Mouse (Mus musculus) CH12.LX (cell line): ENCODE results near the gene Glis3.

Experiments
- BHLHE40 ChIP-seq: IDR thresholded peaks from 2 replicates; pipeline ENCODE4 v1.6.1; 2011; ENCODE audit warnings: mild to moderate bottlenecking, low read depth, low read length, improper control_type of control experiment
- CTCF ChIP-seq, 2 experiments: IDR thresholded peaks in 1 of 2; conservative IDR thresholded peaks in 1 of 2; 2 replicates each; pipeline ENCODE4 v1.5.1; 2011 to 2012; ENCODE audit warnings: low read depth in 2 of 2, low read length in 2 of 2, improper control_type of control experiment in 1 of 2, inconsistent platforms in 1 of 2, mild to moderate bottlenecking in 1 of 2, moderate library complexity in 1 of 2
- EP300 ChIP-seq: IDR thresholded peaks from 2 replicates; pipeline ENCODE4 v1.6.1; 2011; ENCODE audit warnings: low read length, improper control_type of control experiment
- JUND ChIP-seq: conservative IDR thresholded peaks from 2 replicates; pipeline ENCODE4 v1.6.1; 2011; ENCODE audit warnings: low read depth, low read length, improper control_type of control experiment
- MYC ChIP-seq: IDR thresholded peaks from 2 replicates; pipeline ENCODE4 v1.6.1; 2011; ENCODE audit warnings: low read depth, mild to moderate bottlenecking, improper control_type of control experiment, low read length
- ZC3H11A ChIP-seq: IDR thresholded peaks from 2 replicates; pipeline ENCODE4 v1.6.1; 2012; ENCODE audit warnings: low read depth, mild to moderate bottlenecking, inconsistent platforms, low read length, improper control_type of control experiment
- ZNF384 ChIP-seq: IDR thresholded peaks from 2 replicates; pipeline ENCODE4 v1.6.1; 2012; ENCODE audit warnings: low read depth, low read length, improper control_type of control experiment, inconsistent platforms

DNA sequence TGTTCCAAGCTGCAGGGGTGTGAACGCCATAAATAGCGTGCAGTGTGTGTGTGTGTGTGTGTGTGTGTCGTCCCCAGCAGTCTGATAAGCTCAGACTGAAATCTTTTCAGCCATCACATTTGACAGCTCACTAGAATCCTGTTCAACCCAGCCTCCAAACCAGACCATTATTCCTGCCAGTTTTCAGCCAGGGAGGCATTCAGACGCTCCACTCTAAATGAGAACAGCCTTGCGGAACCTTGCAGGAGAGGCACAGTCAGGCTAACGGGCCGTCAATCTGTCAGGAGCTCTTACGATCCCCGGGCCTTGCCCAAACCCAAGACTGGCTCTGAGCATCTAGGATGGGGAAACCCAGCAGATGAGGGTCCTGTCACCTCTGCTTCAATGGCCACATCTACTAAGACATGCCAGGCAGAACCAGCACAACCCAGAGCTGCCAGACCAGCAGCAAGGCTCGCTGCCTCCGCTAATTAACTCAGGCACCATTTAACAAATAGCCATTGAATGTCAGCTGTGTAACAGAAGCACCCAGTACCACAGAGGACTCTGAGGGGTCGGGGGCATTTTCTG, 226.8 kb downstream of the Glis3 start:
- TF ChIP-seq CTCF (conservative IDR thresholded peaks at IDR 0.05 in 1 of 2, IDR thresholded peaks at IDR 0.05 in 1 of 2; ENCODE audit: low read depth in 2 of 2, low read length in 2 of 2) (no peak), ZNF384 (no peak), EP300 (no peak), ZC3H11A (no peak), JUND (no peak), MYC (no peak), BHLHE40 (no peak)
